15 mouse cellular contexts compared by ENCODE assay signal in genomic region chr11:96950767-96951166, GRCm38 (mm10). TPM values are rescaled to one million over a fixed set of nuclear protein-coding genes. Genes with fewer than 3 reads are reported as not detected.
DNase-seq lines count a peak whose midpoint lies in the region; ATAC-seq and TF ChIP-seq lines count a peak whose summit lies in the region.
"Had no signal": no experiment of that assay in that cellular context is flagged by ENCODE, and none has a peak within 500 bp of the region (broad histone marks: within the 10 kb centered on the region; RNA-seq: fewer than 3 reads in every experiment).

No protein-coding gene starts in this region.

- no peak for ATAC-seq in kidney, embryonic 16.5 days (ENCODE audit: low FRiP score, low TSS enrichment)
- no peak for ATAC-seq in stomach, postnatal 0 days (ENCODE audit: low FRiP score, low TSS enrichment)

- H3K27ac ChIP-seq in kidney, adult 2 months (ENCODE audit: insufficient read depth, low read depth, low read length) = no peak overlapping the region
- no peak overlapping the region for H3K27ac ChIP-seq in kidney, embryonic 16.5 days (ENCODE audit: low read length)
- no peak overlapping the region for H3K27ac ChIP-seq in cortical plate, adult 2 months (ENCODE audit: insufficient read depth, low read length)
- no peak overlapping the region for H3K27ac ChIP-seq in stomach, postnatal 0 days (replicated peaks)
- H3K27ac ChIP-seq: embryonic facial prominence, embryonic 15.5 days; heart, embryonic 10.5 days; hindbrain, embryonic 13.5 days had no signal

- no peak for TF ChIP-seq POLR2A in kidney, adult 2 months (IDR thresholded peaks at IDR 0.05; ENCODE audit: low read depth, low read length)
- no peak for TF ChIP-seq POLR2A in cortical plate, adult 2 months (IDR thresholded peaks at IDR 0.05; ENCODE audit: extremely low read depth, insufficient read depth, low read length)

- no peak overlapping the region for H3K4me2 ChIP-seq in kidney, embryonic 16.5 days (replicated peaks; ENCODE audit: low read depth, low read length)
- H3K4me2 ChIP-seq in stomach, postnatal 0 days (replicated peaks; ENCODE audit: low read depth) = no peak overlapping the region
- H3K4me2 ChIP-seq: embryonic facial prominence, embryonic 15.5 days; hindbrain, embryonic 13.5 days had no signal

- H3K9ac ChIP-seq in kidney, embryonic 16.5 days (replicated peaks; ENCODE audit: low read length) = no peak overlapping the region
- H3K9ac ChIP-seq in stomach, postnatal 0 days (ENCODE audit: low read length) = no peak overlapping the region
- H3K9ac ChIP-seq: embryonic facial prominence, embryonic 15.5 days; hindbrain, embryonic 13.5 days had no signal

- no peak overlapping the region for H3K4me3 ChIP-seq in kidney, adult 2 months (ENCODE audit: insufficient read depth, low read depth, low read length)
- H3K4me3 ChIP-seq in kidney, embryonic 16.5 days (ENCODE audit: low read length) = no peak overlapping the region
- H3K4me3 ChIP-seq in cortical plate, adult 2 months (ENCODE audit: insufficient read depth, low read length) = no peak overlapping the region
- no peak overlapping the region for H3K4me3 ChIP-seq in stomach, postnatal 0 days (ENCODE audit: low read depth, low read length)
- H3K4me3 ChIP-seq: embryonic facial prominence, embryonic 15.5 days; heart, embryonic 10.5 days; hindbrain, embryonic 13.5 days had no signal

- no peaks in the 10 kb centered on the region for H3K9me3 ChIP-seq in kidney, embryonic 16.5 days (ENCODE audit: low read length)
- H3K9me3 ChIP-seq in stomach, postnatal 0 days (ENCODE audit: control insufficient read depth, low read length) = no peaks in the 10 kb centered on the region
- H3K9me3 ChIP-seq: embryonic facial prominence, embryonic 15.5 days; heart, embryonic 10.5 days; hindbrain, embryonic 13.5 days had no signal

- no peak for DNase-seq in kidney, adult 2 months
- peak; percentile 66 for DNase-seq in thymus, postnatal 4 days
- no peak for DNase-seq in thymus, adult 18-20 months
- DNase-seq in stomach, postnatal 0 days (ENCODE audit: low spot score) = no peak
- no peak for DNase-seq in layer of hippocampus, postnatal 14 days (ENCODE audit: low spot score in 2 of 2)
- no peak for DNase-seq in embryo, embryonic 9.5 days (ENCODE audit: extremely low spot score)
- DNase-seq: adrenal gland, postnatal 36 days; kidney, postnatal 10 days; right cerebral cortex, postnatal 4 days; thymus, adult 2 months had no signal

- no peaks in the 10 kb centered on the region for H3K27me3 ChIP-seq in kidney, adult 2 months (replicated peaks; ENCODE audit: control insufficient read depth, insufficient read depth, low read length)
- H3K27me3 ChIP-seq in kidney, embryonic 16.5 days (ENCODE audit: insufficient read depth, low read length) = no peaks in the 10 kb centered on the region
- H3K27me3 ChIP-seq in stomach, postnatal 0 days (ENCODE audit: control insufficient read depth, insufficient read depth, low read length) = no peaks in the 10 kb centered on the region
- H3K27me3 ChIP-seq: embryonic facial prominence, embryonic 15.5 days; hindbrain, embryonic 13.5 days had no signal

- H3K4me1 ChIP-seq in kidney, adult 2 months (ENCODE audit: control insufficient read depth, insufficient read depth, low read length) = no peaks in the 10 kb centered on the region
- no peaks in the 10 kb centered on the region for H3K4me1 ChIP-seq in kidney, embryonic 16.5 days (ENCODE audit: insufficient read depth, low read length)
- peaks cover 3% of the 10 kb centered on the region; the same call in 1 of the 2 replicates for H3K4me1 ChIP-seq in cortical plate, adult 2 months (ENCODE audit: control insufficient read depth, insufficient read depth, low read length)
- no peaks in the 10 kb centered on the region for H3K4me1 ChIP-seq in stomach, postnatal 0 days (replicated peaks; ENCODE audit: control insufficient read depth, insufficient read depth)

- WGBS in kidney, adult 2 months = 100% methylated on average over 3 of the region's 3 CpGs
- WGBS in kidney, embryonic 16.5 days = 95% methylated on average over 3 of the region's 3 CpGs
- 96% methylated on average over 3 of the region's 3 CpGs for WGBS in stomach, postnatal 0 days

- TF ChIP-seq CTCF in kidney, adult 2 months (conservative IDR thresholded peaks at IDR 0.05; ENCODE audit: insufficient read depth, insufficient read length, low read depth, low read length) = peak; percentile 44
- 0 out of 2 replicates have a peak, but pooled peaks have one; percentile 7 for TF ChIP-seq CTCF in cortical plate, adult 2 months (IDR thresholded peaks at IDR 0.05; ENCODE audit: extremely low read depth, insufficient read depth, low read length)
- peak; percentile 53 for TF ChIP-seq CTCF in stomach, postnatal 0 days (IDR thresholded peaks at IDR 0.05; ENCODE audit: low read depth)

- no peaks in the 10 kb centered on the region for H3K36me3 ChIP-seq in kidney, adult 2 months (ENCODE audit: control insufficient read depth, insufficient read depth, low read length)
- peaks cover 49% of the 10 kb centered on the region for H3K36me3 ChIP-seq in kidney, embryonic 16.5 days (ENCODE audit: insufficient read depth, low read length)
- H3K36me3 ChIP-seq in stomach, postnatal 0 days (ENCODE audit: control insufficient read depth, insufficient read depth, low read length) = peaks cover 18% of the 10 kb centered on the region

- TF ChIP-seq EP300 in stomach, postnatal 0 days (optimal IDR thresholded peaks at IDR 0.05) = no peak

RNA-seq across cellular contexts. Expression of gene Pnpo, which starts 7.0 kb away (rescaled TPM):
- polyA plus RNA-seq in kidney, adult 2 months (2012; rRNA removed) = 73.0 and 77.1 TPM in 2 replicates
- polyA plus RNA-seq in kidney, embryonic 16.5 days (2015; fragmentation: Nextera tagmentation; extraction: Ambion mirVana) = 38.0 TPM in 2 replicates
- 40.8 and 41.4 TPM in 2 replicates for polyA plus RNA-seq in cortical plate, adult 2 months (2012; rRNA removed)
- 56.7 and 57.1 TPM in 2 replicates for polyA plus RNA-seq in stomach, postnatal 0 days (2015; fragmentation: Nextera tagmentation; extraction: Ambion mirVana)
- 10 to 100 TPM; 33.0 to 36.7 TPM for total RNA-seq in layer of hippocampus, postnatal 14 days (2021)

RNA-seq across cellular contexts. Expression of gene Prr15l, which starts 22.9 kb away (rescaled TPM):
- polyA plus RNA-seq in kidney, adult 2 months (2012; rRNA removed) = 114 and 119 TPM in 2 replicates
- polyA plus RNA-seq in kidney, embryonic 16.5 days (2015; fragmentation: Nextera tagmentation; extraction: Ambion mirVana) = 52.5 and 55.8 TPM in 2 replicates
- polyA plus RNA-seq in cortical plate, adult 2 months (2012; rRNA removed) = not detected in 2 replicates
- polyA plus RNA-seq in stomach, postnatal 0 days (2015; fragmentation: Nextera tagmentation; extraction: Ambion mirVana) = 112 and 116 TPM in 2 replicates
- total RNA-seq in layer of hippocampus, postnatal 14 days (2021) = not detected

RNA-seq across cellular contexts. Expression of gene Sp2, which starts 32.0 kb away (rescaled TPM):
- 11.9 and 13.3 TPM in 2 replicates for polyA plus RNA-seq in kidney, adult 2 months (2012; rRNA removed)
- 21.2 and 25.1 TPM in 2 replicates for polyA plus RNA-seq in kidney, embryonic 16.5 days (2015; fragmentation: Nextera tagmentation; extraction: Ambion mirVana)
- polyA plus RNA-seq in cortical plate, adult 2 months (2012; rRNA removed) = 10.3 and 10.4 TPM in 2 replicates
- 5.8 and 7.1 TPM in 2 replicates for polyA plus RNA-seq in stomach, postnatal 0 days (2015; fragmentation: Nextera tagmentation; extraction: Ambion mirVana)
- 10 to 100 TPM; 12.3 to 13.5 TPM for total RNA-seq in layer of hippocampus, postnatal 14 days (2021)

RNA-seq across cellular contexts. Expression of gene Cdk5rap3, which starts 34.5 kb away (rescaled TPM):
- polyA plus RNA-seq in kidney, adult 2 months (2012; rRNA removed) = 35.6 and 37.2 TPM in 2 replicates
- polyA plus RNA-seq in kidney, embryonic 16.5 days (2015; fragmentation: Nextera tagmentation; extraction: Ambion mirVana) = 83.7 and 88.3 TPM in 2 replicates
- 42.9 and 44.8 TPM in 2 replicates for polyA plus RNA-seq in cortical plate, adult 2 months (2012; rRNA removed)
- 61.7 and 64.9 TPM in 2 replicates for polyA plus RNA-seq in stomach, postnatal 0 days (2015; fragmentation: Nextera tagmentation; extraction: Ambion mirVana)
- 10 to 100 TPM; 41.2 to 47.2 TPM for total RNA-seq in layer of hippocampus, postnatal 14 days (2021)

Comparison
In these comparisons a context has a peak if more than half of its experiments do, and no peak if none do; other contexts are left out.
1. RNA of gene Prr15l, which starts 22.9 kb away (polyA plus RNA-seq): 114 to 119 TPM in kidney, adult 2 months, 112 to 116 TPM in stomach, postnatal 0 days and 52.5 to 55.8 TPM in kidney, embryonic 16.5 days; not detected in cortical plate, adult 2 months; every median in the first group is over 10 times any median in the second.
2. Peak in every context shown above with its lines, with median percentiles within 50 percentile points of each other: CTCF ChIP-seq.